In the genomic region with DNA sequence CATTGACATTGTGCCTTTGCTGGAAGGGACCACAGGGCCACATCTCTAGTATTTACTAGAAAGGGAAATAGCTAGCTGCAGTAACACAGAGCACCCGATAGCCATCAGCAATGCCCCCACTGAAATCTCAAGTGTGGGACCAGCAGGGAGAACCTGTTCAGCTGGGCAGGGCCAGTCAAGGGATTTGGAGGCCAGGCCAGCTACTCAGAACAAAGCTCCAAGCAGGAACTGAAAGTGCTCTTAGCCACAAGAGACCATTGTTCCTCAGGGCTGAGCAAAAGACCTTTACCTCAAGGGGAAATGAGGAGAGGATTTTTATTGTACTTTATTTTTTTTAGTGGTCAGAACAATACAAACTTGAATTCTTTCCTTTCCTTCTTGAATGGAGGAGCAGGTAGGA, we compare ENCODE assay signal across 22 mouse cellular contexts. TPM values are rescaled to one million over a fixed set of nuclear protein-coding genes. Genes with fewer than 3 reads are reported as not detected.
DNase-seq lines count a peak whose midpoint lies in the region; ATAC-seq and TF ChIP-seq lines count a peak whose summit lies in the region.
"Had no signal": no experiment of that assay in that cellular context is flagged by ENCODE, and none has a peak within 500 bp of the region (broad histone marks: within the 10 kb centered on the region; RNA-seq: fewer than 3 reads in every experiment).

No protein-coding gene starts in this region.

- TF ChIP-seq EP300 in CH12.LX (IDR thresholded peaks at IDR 0.05; ENCODE audit: low read length): peak; percentile 60; the same call in 1 of the 2 replicates

- no peak for TF ChIP-seq POLR2A in lung, adult 2 months (IDR thresholded peaks at IDR 0.05; ENCODE audit: borderline replicate concordance, extremely low read depth, low read depth, low read length)
- TF ChIP-seq POLR2A in CH12.LX (IDR thresholded peaks at IDR 0.05; ENCODE audit: low read depth, low read length): no peak

- no peaks in the 10 kb centered on the region for H3K9me3 ChIP-seq in CH12.LX (replicated peaks; ENCODE audit: low read length)
- no peaks in the 10 kb centered on the region for H3K9me3 ChIP-seq in lung, embryonic 16.5 days (ENCODE audit: control insufficient read depth, low read length)
- H3K9me3 ChIP-seq in stomach, embryonic 15.5 days: no peaks in the 10 kb centered on the region
- H3K9me3 ChIP-seq: embryonic facial prominence, embryonic 10.5 days; forebrain, embryonic 12.5 days; hindbrain, embryonic 10.5 days; lung, embryonic 15.5 days; neural tube, embryonic 13.5 days had no signal

- no peak overlapping the region for H3K27ac ChIP-seq in CH12.LX (ENCODE audit: insufficient read depth, low read depth)
- H3K27ac ChIP-seq in lung, embryonic 16.5 days (ENCODE audit: low read length): no peak overlapping the region; the same call in 1 of the 2 replicates
- H3K27ac ChIP-seq in stomach, embryonic 15.5 days: no peak overlapping the region
- H3K27ac ChIP-seq: embryonic facial prominence, embryonic 10.5 days; forebrain, embryonic 12.5 days; hindbrain, embryonic 10.5 days; hindbrain, postnatal 0 days; lung, embryonic 15.5 days; neural tube, embryonic 13.5 days had no signal

- DNase-seq in lung, adult 2 months: peak; percentile 21
- no peak for DNase-seq in lung, postnatal 14 days
- no peak for DNase-seq in CH12.LX (ENCODE audit: extremely low read depth)
- DNase-seq in natural killer cell, adult 2 months (ENCODE audit: low spot score in 2 of 2): no peak
- no peak for DNase-seq in thymus, postnatal 10 days (ENCODE audit: low spot score in 2 of 2)
- DNase-seq: cerebellum, adult 2 months; cerebellum, postnatal 36 days; gastrocnemius, postnatal 14 days; kidney, adult 18-20 months; kidney, postnatal 36 days; right cerebral cortex, adult 18-20 months; thymus, adult 18-20 months had no signal

- no peak overlapping the region for H3K4me2 ChIP-seq in CH12.LX (ENCODE audit: insufficient read depth, low read depth, poor library complexity, severe bottlenecking)
- H3K4me2 ChIP-seq in lung, embryonic 16.5 days (ENCODE audit: low read depth, low read length): no peak overlapping the region
- H3K4me2 ChIP-seq in stomach, embryonic 15.5 days: no peak overlapping the region
- H3K4me2 ChIP-seq: forebrain, embryonic 12.5 days; liver, embryonic 11.5 days; lung, embryonic 15.5 days; midbrain, embryonic 11.5 days; neural tube, embryonic 13.5 days had no signal

- H3K9ac ChIP-seq in CH12.LX (ENCODE audit: insufficient read depth, low read depth): no peak overlapping the region
- no peak overlapping the region for H3K9ac ChIP-seq in lung, embryonic 16.5 days (ENCODE audit: low read length)
- no peak overlapping the region for H3K9ac ChIP-seq in stomach, embryonic 15.5 days
- H3K9ac ChIP-seq: forebrain, embryonic 12.5 days; lung, embryonic 15.5 days; neural tube, embryonic 13.5 days had no signal

- 71% methylated on average over 1 of the region's 1 CpGs for WGBS in lung, adult 2 months
- WGBS in lung, embryonic 16.5 days: 52% methylated on average over 1 of the region's 1 CpGs
- 81% methylated on average over 1 of the region's 1 CpGs for WGBS in stomach, embryonic 15.5 days

- no peak overlapping the region for H3K4me3 ChIP-seq in lung, adult 2 months (replicated peaks; ENCODE audit: extremely low read depth, low read depth, low read length)
- H3K4me3 ChIP-seq in CH12.LX (replicated peaks in 1 of 3; ENCODE audit: low read depth in 2 of 3, low read length in 2 of 3, poor library complexity in 1 of 3): no peak overlapping the region
- H3K4me3 ChIP-seq in lung, embryonic 16.5 days (ENCODE audit: low read length): no peak overlapping the region
- no peak overlapping the region for H3K4me3 ChIP-seq in stomach, embryonic 15.5 days (replicated peaks)
- H3K4me3 ChIP-seq: embryonic facial prominence, embryonic 10.5 days; forebrain, embryonic 12.5 days; hindbrain, embryonic 10.5 days; lung, embryonic 15.5 days; neural tube, embryonic 13.5 days had no signal

- no peaks in the 10 kb centered on the region for H3K79me2 ChIP-seq in CH12.LX (replicated peaks; ENCODE audit: control insufficient read depth, extremely low read depth, insufficient read depth, poor library complexity, severe bottlenecking)

- no peak for TF ChIP-seq CTCF in lung, adult 2 months (IDR thresholded peaks at IDR 0.05; ENCODE audit: insufficient read depth, low read length)
- no peak for TF ChIP-seq CTCF in CH12.LX (conservative IDR thresholded peaks at IDR 0.05 in 1 of 2, IDR thresholded peaks at IDR 0.05 in 1 of 2; ENCODE audit: low read depth in 2 of 2, low read length in 2 of 2)

- no peaks in the 10 kb centered on the region for H3K36me3 ChIP-seq in CH12.LX (replicated peaks in 1 of 2; ENCODE audit: control insufficient read depth in 1 of 2, insufficient read depth in 1 of 2, low read length in 1 of 2)
- no peaks in the 10 kb centered on the region for H3K36me3 ChIP-seq in lung, embryonic 16.5 days (ENCODE audit: control insufficient read depth, insufficient read depth, low read length)
- no peaks in the 10 kb centered on the region for H3K36me3 ChIP-seq in stomach, embryonic 15.5 days
- H3K36me3 ChIP-seq: lung, embryonic 15.5 days had no signal

- dilution Hi-C loops in CH12.LX (cut with MboI; ENCODE audit: extremely low pct_ligation_motif_present, extremely low pct_unique_long_range_greater_than_20kb, low sequenced_read_pairs): no loop called here

- H3K4me1 ChIP-seq in lung, adult 2 months (ENCODE audit: control insufficient read depth, insufficient read depth, low read length): no peaks in the 10 kb centered on the region
- H3K4me1 ChIP-seq in CH12.LX (ENCODE audit: control insufficient read depth in 1 of 2, insufficient read depth in 2 of 2): peaks cover 0 to 7% of the 10 kb centered on the region in 2 experiments; a peak in 1 of 4 replicates
- no peaks in the 10 kb centered on the region; the same call in 1 of the 2 replicates for H3K4me1 ChIP-seq in lung, embryonic 16.5 days (replicated peaks; ENCODE audit: control insufficient read depth, insufficient read depth, low read length)
- no peaks in the 10 kb centered on the region; the same call in 1 of the 2 replicates for H3K4me1 ChIP-seq in stomach, embryonic 15.5 days
- H3K4me1 ChIP-seq: forebrain, embryonic 12.5 days; hindbrain, embryonic 10.5 days; neural tube, embryonic 13.5 days had no signal

- peaks cover 93% of the 10 kb centered on the region for H3K27me3 ChIP-seq in CH12.LX (replicated peaks)
- no peaks in the 10 kb centered on the region for H3K27me3 ChIP-seq in lung, embryonic 16.5 days (ENCODE audit: control insufficient read depth, insufficient read depth, low read depth, low read length)
- H3K27me3 ChIP-seq in stomach, embryonic 15.5 days (replicated peaks): no peaks in the 10 kb centered on the region
- H3K27me3 ChIP-seq: forebrain, embryonic 12.5 days; lung, embryonic 15.5 days; neural tube, embryonic 13.5 days had no signal

- in situ Hi-C loops in CH12.LX (cut with MboI; ENCODE audit: low pct_ligation_motif_present, low pct_unique_long_range_greater_than_20kb, low sequenced_read_pairs): no loop called here

- peak; percentile 69 for ATAC-seq in lung, embryonic 16.5 days (ENCODE audit: low read depth)
- ATAC-seq in stomach, embryonic 15.5 days (ENCODE audit: insufficient read depth, low FRiP score, low read depth): 0 out of 2 replicates have a peak, but pooled peaks have one; percentile 47
- ATAC-seq: hindbrain, postnatal 0 days had no signal

- no peak for TF ChIP-seq RAD21 in CH12.LX (IDR thresholded peaks at IDR 0.05; ENCODE audit: low read depth, low read length)

TF ChIP-seq in CH12.LX, 34 proteins besides CTCF, POLR2A, EP300 and RAD21:
- TF ChIP-seq GABPA (IDR thresholded peaks at IDR 0.05; ENCODE audit: insufficient replicate concordance, low read depth, low read length) (no peak), IRF4 (IDR thresholded peaks at IDR 0.05; ENCODE audit: low read depth, low read length) (peak; percentile 66), ZKSCAN1 (IDR thresholded peaks at IDR 0.05; ENCODE audit: borderline replicate concordance, low read depth, low read length) (no peak)

RNA-seq across cellular contexts. Expression of a gene that starts 25.9 kb away (rescaled TPM):
- polyA plus RNA-seq in lung, adult 2 months (2012; rRNA removed): 7.3 and 11.2 TPM in 2 replicates
- 22.0 and 27.8 TPM in 2 replicates for total RNA-seq in CH12.LX (2012; rRNA removed)
- 22.3 and 23.2 TPM in 2 replicates for total RNA-seq in CH12.LX (2014; rRNA removed)
- 36.2 and 41.1 TPM in 2 replicates for polyA plus RNA-seq in CH12.LX (2012; ENCODE audit: insufficient read length, low read depth)
- polyA plus RNA-seq in lung, embryonic 16.5 days (2015; fragmentation: Nextera tagmentation; extraction: Ambion mirVana): 11.5 and 15.3 TPM in 2 replicates
- 27.0 and 31.4 TPM in 2 replicates for polyA plus RNA-seq in stomach, embryonic 15.5 days (2015; fragmentation: Nextera tagmentation; extraction: Ambion mirVana)
